ENCODE assay signal across 12 mouse cellular contexts in the genomic region with DNA sequence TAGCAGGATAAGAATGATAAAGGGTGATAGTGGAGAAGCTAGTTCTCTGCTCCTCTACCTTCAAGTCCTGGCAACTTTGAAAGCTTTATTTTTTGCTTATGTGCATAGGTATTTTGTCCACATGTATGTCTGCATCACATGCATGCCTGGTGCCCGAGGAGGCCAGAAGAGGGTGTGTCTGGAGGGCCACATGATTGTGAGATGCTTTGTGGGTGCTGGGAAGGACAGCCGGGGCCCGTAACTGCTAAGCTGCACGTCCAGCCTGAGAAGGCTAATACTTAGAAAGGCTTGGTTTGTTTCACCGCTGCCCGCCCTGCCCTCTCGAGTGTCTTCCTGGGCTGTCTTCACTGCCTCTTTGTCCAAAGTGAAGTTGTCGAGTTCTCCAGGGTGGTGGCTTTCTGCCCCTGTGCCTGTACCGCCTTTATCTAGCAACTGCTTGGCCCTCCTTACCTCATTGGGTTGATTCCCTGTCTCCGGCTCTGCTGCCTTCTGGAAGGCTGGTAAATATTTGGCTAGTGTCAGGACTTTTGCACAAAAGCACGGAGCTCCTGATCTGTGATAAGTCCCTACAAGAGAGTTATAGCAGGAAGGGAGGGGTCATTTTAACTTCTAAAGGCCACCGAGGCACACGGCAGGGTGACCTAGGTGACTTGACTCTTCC.
DNase-seq lines count a peak whose midpoint lies in the region; ATAC-seq and TF ChIP-seq lines count a peak whose summit lies in the region.
"Had no signal": no experiment of that assay in that cellular context is flagged by ENCODE, and none has a peak within 500 bp of the region (broad histone marks: within the 10 kb centered on the region; RNA-seq: fewer than 3 reads in every experiment).

No protein-coding gene starts in this region.

- H3K36me3 ChIP-seq in liver, adult 2 months (ENCODE audit: control insufficient read depth, insufficient read depth, low read length) = no peaks in the 10 kb centered on the region
- H3K36me3 ChIP-seq in liver, embryonic 12.5 days = no peaks in the 10 kb centered on the region
- no peaks in the 10 kb centered on the region for H3K36me3 ChIP-seq in stomach, embryonic 16.5 days (ENCODE audit: control insufficient read depth, insufficient read depth, low read length)
- H3K36me3 ChIP-seq in heart, embryonic 10.5 days = no peaks in the 10 kb centered on the region
- H3K36me3 ChIP-seq: neural tube, embryonic 12.5 days had no signal

- peak overlapping the region; percentile 63 for H3K27ac ChIP-seq in liver, adult 2 months (replicated peaks; ENCODE audit: insufficient read depth, low read depth, low read length)
- H3K27ac ChIP-seq in liver, embryonic 12.5 days = no peak overlapping the region
- H3K27ac ChIP-seq in embryonic fibroblast, embryonic 13.5 days (ENCODE audit: insufficient read depth, low read length) = no peak overlapping the region; the same call in 1 of the 2 replicates
- peak overlapping the region; percentile 80 for H3K27ac ChIP-seq in stomach, embryonic 16.5 days (ENCODE audit: low read length)
- H3K27ac ChIP-seq in heart, embryonic 10.5 days = no peak overlapping the region
- H3K27ac ChIP-seq: neural tube, embryonic 12.5 days had no signal

- peak overlapping the region; percentile 41 for H3K4me3 ChIP-seq in liver, adult 2 months (ENCODE audit: insufficient read depth, low read depth, low read length)
- no peak overlapping the region for H3K4me3 ChIP-seq in liver, embryonic 12.5 days
- peak overlapping the region; percentile 74 for H3K4me3 ChIP-seq in embryonic fibroblast, embryonic 13.5 days (ENCODE audit: insufficient read depth, low read length)
- H3K4me3 ChIP-seq in stomach, embryonic 16.5 days (replicated peaks; ENCODE audit: low read length) = peak overlapping the region; percentile 13
- H3K4me3 ChIP-seq in heart, embryonic 10.5 days = no peak overlapping the region
- H3K4me3 ChIP-seq: neural tube, embryonic 12.5 days had no signal

- H3K4me1 ChIP-seq in liver, adult 2 months (ENCODE audit: control insufficient read depth, insufficient read depth, low read length) = peaks cover 40% of the 10 kb centered on the region
- peaks cover 35% of the 10 kb centered on the region for H3K4me1 ChIP-seq in liver, embryonic 12.5 days
- H3K4me1 ChIP-seq in embryonic fibroblast, embryonic 13.5 days (ENCODE audit: control insufficient read depth, insufficient read depth, low read length) = peaks cover 10% of the 10 kb centered on the region
- peaks cover 49% of the 10 kb centered on the region for H3K4me1 ChIP-seq in stomach, embryonic 16.5 days (ENCODE audit: control insufficient read depth, insufficient read depth, low read length)
- peaks cover 50% of the 10 kb centered on the region for H3K4me1 ChIP-seq in heart, embryonic 10.5 days

- peak; percentile 66 for DNase-seq in liver, adult 2 months (ENCODE audit: extremely low read depth, low read depth, low spot score)
- peak; percentile 40 for DNase-seq in kidney, postnatal 10 days
- DNase-seq in heart, embryonic 10.5 days (ENCODE audit: low spot score) = no peak
- no peak for DNase-seq in spleen, postnatal 36 days (ENCODE audit: low spot score in 2 of 2)
- DNase-seq: cerebellum, postnatal 10 days; midbrain, embryonic 14.5 days; retina, postnatal 1 day; thymus, adult 18-20 months had no signal

- no peak for TF ChIP-seq POLR2A in liver, adult 2 months (IDR thresholded peaks at IDR 0.05; ENCODE audit: extremely low read depth, insufficient read depth, low read length)
- no peak for TF ChIP-seq POLR2A in embryonic fibroblast, embryonic 13.5 days (IDR thresholded peaks at IDR 0.05; ENCODE audit: low read depth, low read length)

- WGBS in liver, adult 2 months = 24% methylated on average over 13 of the region's 13 CpGs
- 61% methylated on average over 13 of the region's 13 CpGs for WGBS in liver, embryonic 12.5 days (ENCODE audit: insufficient replicate concordance)
- WGBS in stomach, embryonic 16.5 days = 51% methylated on average over 13 of the region's 13 CpGs
- 62% methylated on average over 13 of the region's 13 CpGs for WGBS in heart, embryonic 10.5 days

- H3K9ac ChIP-seq in liver, adult 2 months (ENCODE audit: low read depth, low read length) = peak overlapping the region; percentile 60
- no peak overlapping the region for H3K9ac ChIP-seq in liver, embryonic 12.5 days
- H3K9ac ChIP-seq in stomach, embryonic 16.5 days (ENCODE audit: low read length) = peak overlapping the region; percentile 50
- H3K9ac ChIP-seq: neural tube, embryonic 12.5 days had no signal

- no peak for TF ChIP-seq CTCF in liver, adult 2 months (IDR thresholded peaks at IDR 0.05; ENCODE audit: low read depth, low read length)
- TF ChIP-seq CTCF in embryonic fibroblast, embryonic 13.5 days (IDR thresholded peaks at IDR 0.05; ENCODE audit: borderline replicate concordance, insufficient read depth, low read length) = no peak

- no peaks in the 10 kb centered on the region for H3K9me3 ChIP-seq in liver, embryonic 12.5 days (replicated peaks)
- H3K9me3 ChIP-seq in stomach, embryonic 16.5 days (replicated peaks; ENCODE audit: control insufficient read depth, low read length) = no peaks in the 10 kb centered on the region
- no peaks in the 10 kb centered on the region for H3K9me3 ChIP-seq in heart, embryonic 10.5 days
- H3K9me3 ChIP-seq: neural tube, embryonic 12.5 days had no signal

- peaks cover 30% of the 10 kb centered on the region; the same call in 1 of the 2 replicates for H3K79me2 ChIP-seq in liver, adult 2 months (ENCODE audit: control insufficient read depth, insufficient read depth, low read length)

- no peaks in the 10 kb centered on the region for H3K27me3 ChIP-seq in liver, adult 2 months (ENCODE audit: control insufficient read depth, insufficient read depth, low read length)
- H3K27me3 ChIP-seq in liver, embryonic 12.5 days (replicated peaks) = peaks cover 69% of the 10 kb centered on the region
- H3K27me3 ChIP-seq in stomach, embryonic 16.5 days (ENCODE audit: control insufficient read depth, insufficient read depth, low read length) = no peaks in the 10 kb centered on the region
- peaks cover 42% of the 10 kb centered on the region for H3K27me3 ChIP-seq in heart, embryonic 10.5 days (ENCODE audit: insufficient read depth, poor library complexity, severe bottlenecking)

- no peak overlapping the region for H3K4me2 ChIP-seq in liver, embryonic 12.5 days
- peak overlapping the region; percentile 82 for H3K4me2 ChIP-seq in stomach, embryonic 16.5 days (ENCODE audit: low read depth, low read length)
- H3K4me2 ChIP-seq: neural tube, embryonic 12.5 days had no signal

- no peak for ATAC-seq in liver, embryonic 12.5 days
- peak; percentile 41; the same call in 1 of the 2 replicates for ATAC-seq in stomach, embryonic 16.5 days (ENCODE audit: insufficient read depth, low FRiP score)

Comparison
In these comparisons a context has a peak if more than half of its experiments do, and no peak if none do; other contexts are left out.
1. H3K27ac ChIP-seq: peak in liver, adult 2 months (single experiment) and stomach, embryonic 16.5 days (single experiment); none in liver, embryonic 12.5 days (single experiment), embryonic fibroblast, embryonic 13.5 days (single experiment) and heart, embryonic 10.5 days (single experiment).
2. H3K4me3 ChIP-seq: peak in liver, adult 2 months (single experiment), embryonic fibroblast, embryonic 13.5 days (single experiment) and stomach, embryonic 16.5 days (single experiment); none in liver, embryonic 12.5 days (single experiment) and heart, embryonic 10.5 days (single experiment).
3. DNase-seq: peak in liver, adult 2 months (single experiment) and kidney, postnatal 10 days (single experiment); none in heart, embryonic 10.5 days (single experiment) and spleen, postnatal 36 days (0 of 2).